Mouse (Mus musculus): ENCODE measurements around the gene Cpsf3.

GRCm38 (mm10) chr12:21274446-21274845, 10.7 kb upstream of the Cpsf3 start:
- TF ChIP-seq CTCF (IDR thresholded peaks at IDR 0.05; ENCODE audit: extremely low read depth, insufficient read depth, low read length), result no peak
- TF ChIP-seq POLR2A (IDR thresholded peaks at IDR 0.05; ENCODE audit: extremely low read depth, insufficient read depth, low read length), result no peak

All from cortical plate, adult 2 months (tissue).